Mouse (Mus musculus): ENCODE data around the gene Brd1.
A peak's percentile ranks its signal among the peaks of the same experiment; 100 is the strongest.
"Not testable (repeated sequence)": the region's sequence is repeated elsewhere in the genome, so short reads cannot be mapped to it uniquely, and the experiment has no call there.

Gene Brd1

DNA sequence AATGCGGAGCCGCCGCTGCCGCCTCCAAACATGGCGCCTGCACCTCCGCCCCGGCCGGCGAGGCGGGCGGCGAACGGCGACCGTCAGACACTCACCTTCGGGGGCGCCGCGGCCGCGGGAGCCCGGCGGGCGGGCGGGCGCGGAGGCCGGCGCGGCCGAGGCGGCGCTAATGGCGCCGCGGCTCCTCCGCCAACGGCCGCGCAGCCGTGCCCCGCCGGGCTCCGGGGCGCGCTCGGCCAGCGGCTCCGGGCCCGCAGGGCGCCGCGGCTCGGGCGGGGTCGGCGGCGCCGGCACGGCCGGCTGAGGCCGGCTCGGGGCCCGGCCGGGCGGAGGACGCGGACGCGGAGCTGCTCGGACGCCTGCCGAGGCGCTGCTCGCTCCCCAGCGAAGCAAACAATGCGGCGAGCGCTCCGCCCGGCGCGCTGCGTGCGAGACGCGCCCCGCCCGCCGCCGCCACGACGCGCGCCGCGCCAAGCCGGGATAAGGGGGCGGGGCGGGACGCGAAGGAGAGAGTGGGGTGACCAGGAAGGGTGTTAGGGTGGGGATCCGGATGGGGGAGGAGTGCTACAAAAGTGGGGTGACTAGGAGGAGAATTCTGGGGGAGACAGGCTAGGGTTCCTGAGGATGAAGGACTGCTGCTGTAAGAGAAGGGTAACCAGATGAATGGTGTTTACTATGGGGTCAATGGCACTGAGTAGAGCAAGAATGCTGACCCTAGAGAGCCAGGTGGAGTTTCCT lies at the start of gene Brd1:
Gene Brd1, minus strand, starts transcription at position 400 of the 738 bp plus-strand sequence.
- peak; percentile 92 for DNase-seq (ENCODE audit: low read depth, low spot score)

GRCm38 (mm10) chr15:88774630-88775029 lies 40.6 kb upstream of the Brd1 start:
- not testable (repeated sequence) for DNase-seq (ENCODE audit: low read depth, low spot score)

- DNase-seq (ENCODE audit: low read depth, low spot score) = no peak
Observed at GRCm38 (mm10) chr15:88768537-88768936, 34.5 kb upstream of the Brd1 start.

GRCm38 (mm10) chr15:88766139-88766538 lies 32.1 kb upstream of the Brd1 start:
- DNase-seq (ENCODE audit: low read depth, low spot score) = not testable (repeated sequence)

DNA sequence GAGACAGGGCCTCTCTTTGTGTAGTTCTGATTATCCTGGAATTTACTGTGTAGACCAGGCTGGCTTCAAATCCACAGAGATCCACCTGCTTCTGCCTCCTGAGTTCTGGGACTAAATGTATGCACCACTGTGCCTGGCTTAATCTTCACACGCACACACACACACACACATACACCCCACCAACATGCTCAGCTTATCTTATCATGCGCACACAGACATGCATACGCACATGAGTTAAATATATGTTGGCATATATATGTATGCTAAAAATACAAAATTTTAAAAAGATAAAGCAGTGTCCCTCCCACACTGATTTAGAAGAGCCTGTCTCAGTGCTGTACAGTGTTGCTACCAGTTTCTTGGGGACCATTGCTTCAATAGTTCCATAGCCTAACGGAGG lies 27.5 kb upstream of the Brd1 start:
- DNase-seq (ENCODE audit: low read depth, low spot score) = no peak

GRCm38 (mm10) chr15:88758061-88758460 lies 24.0 kb upstream of the Brd1 start:
- no peak for DNase-seq (ENCODE audit: low read depth, low spot score)

DNA sequence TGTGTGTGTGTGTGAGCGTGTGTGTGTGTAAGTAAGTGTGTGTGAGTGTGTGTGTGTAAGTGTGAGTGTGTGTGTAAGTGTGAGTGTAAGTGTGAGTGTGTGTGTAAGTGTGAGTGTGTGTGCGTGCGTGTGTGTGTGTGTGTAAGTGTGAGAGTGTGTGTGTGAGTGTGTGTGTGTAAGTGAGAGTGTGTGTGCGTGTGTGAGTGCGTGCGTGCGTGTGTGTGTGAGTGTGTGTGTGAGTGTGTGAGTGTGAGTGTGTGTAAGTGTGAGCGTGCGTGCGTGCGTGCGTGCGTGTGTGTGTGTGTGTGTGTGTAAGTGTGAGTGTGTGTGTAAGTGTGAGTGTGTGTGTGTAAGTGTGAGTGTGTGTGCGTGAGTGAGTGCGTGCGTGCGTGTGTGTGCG lies 21.7 kb upstream of the Brd1 start:
- no peak for DNase-seq (ENCODE audit: low read depth, low spot score)

DNA sequence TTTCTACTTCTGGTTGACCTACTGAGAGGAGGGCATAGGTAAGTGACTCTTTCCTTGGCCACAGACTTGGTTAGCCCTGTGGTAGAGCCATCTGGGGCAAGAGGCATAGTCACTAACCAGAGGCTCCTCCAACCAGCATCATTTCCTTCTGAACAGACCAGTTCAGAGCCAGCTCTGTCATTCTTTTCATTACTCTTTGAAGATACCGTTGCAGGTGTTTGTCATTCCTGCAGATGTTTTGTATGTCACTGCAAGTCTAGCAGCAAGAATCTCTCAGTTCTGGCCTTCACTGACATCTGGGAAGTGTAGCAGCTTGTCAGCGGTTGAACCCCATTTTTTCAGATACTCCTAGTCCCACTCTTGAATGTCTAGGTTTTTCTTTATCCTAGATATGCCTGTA lies 20.9 kb upstream of the Brd1 start:
- no peak for DNase-seq (ENCODE audit: low read depth, low spot score)

- DNase-seq (ENCODE audit: low read depth, low spot score) = no peak
Observed at GRCm38 (mm10) chr15:88752403-88752733, 18.3 kb upstream of the Brd1 start.

DNA sequence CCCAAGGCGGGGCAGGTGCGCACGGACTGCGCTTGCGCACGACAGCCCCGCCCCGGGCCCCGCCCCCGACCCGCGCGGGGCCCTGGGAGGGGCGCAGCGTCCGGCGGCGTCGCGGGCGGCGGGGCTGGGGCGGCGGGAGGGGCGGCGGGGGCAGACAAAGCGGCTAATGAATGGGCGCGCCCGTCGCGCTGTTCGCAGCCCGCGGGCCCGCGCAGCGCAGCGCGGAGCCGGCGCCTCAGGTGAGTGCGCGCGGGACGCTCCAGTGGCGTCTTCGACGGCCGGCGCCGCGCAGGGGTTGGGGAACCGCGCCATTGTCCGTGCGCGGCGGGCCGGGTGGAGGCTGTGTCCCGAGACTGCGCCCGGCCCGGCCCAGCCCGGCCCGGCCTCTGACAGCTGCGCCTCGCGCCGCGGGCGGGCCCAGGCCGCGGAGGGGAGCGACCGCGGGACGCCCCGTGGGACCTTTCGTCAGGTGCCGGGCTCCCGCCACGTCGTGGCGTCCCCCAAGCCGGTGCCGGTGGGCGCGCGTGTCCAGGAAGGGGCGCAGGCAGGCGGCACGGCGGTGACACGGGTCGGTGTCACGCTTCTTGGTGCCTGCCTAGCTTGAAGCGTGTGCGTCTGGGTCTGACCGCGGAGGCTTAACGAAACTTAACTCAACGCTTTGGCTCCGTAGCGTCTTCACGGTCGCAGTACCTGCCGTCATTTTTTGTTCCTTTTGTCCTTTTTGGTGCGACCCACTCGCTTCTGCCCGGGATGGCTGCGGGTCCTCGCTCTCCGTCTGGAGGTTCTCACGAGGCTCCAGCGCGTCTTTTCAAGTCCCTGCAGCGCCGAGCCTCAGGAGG lies 17.8 kb upstream of the Brd1 start, which contains the start of gene Zbed4:
Gene Zbed4, plus strand, starts transcription at position 97 of the 839 bp plus-strand sequence.
- peak; percentile 45 for DNase-seq (ENCODE audit: low read depth, low spot score)

- peak; percentile 100 for DNase-seq (ENCODE audit: low read depth, low spot score)
Observed at GRCm38 (mm10) chr15:88750677-88751563, 16.9 kb upstream of the Brd1 start.

DNA sequence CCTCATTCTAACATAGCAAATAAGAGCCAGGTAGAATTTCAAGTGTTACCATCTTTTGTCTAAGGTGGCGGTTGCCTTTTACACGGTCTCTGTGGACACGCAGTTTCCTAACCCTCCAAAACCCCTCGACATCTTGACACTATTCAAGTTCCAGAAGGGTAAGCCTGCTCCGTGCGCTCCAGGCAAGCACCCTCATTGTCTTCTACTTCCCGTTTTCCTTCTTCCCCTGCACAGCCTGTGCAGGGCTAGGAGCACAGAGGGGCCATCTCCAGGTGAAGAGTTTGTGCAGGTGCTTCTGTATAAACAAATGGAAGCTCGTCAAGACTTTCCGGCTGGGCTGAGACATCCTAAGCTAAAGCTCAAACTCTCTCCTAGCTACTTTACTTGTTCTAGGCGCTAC lies 16.0 kb upstream of the Brd1 start:
- no peak for DNase-seq (ENCODE audit: low read depth, low spot score)

DNA sequence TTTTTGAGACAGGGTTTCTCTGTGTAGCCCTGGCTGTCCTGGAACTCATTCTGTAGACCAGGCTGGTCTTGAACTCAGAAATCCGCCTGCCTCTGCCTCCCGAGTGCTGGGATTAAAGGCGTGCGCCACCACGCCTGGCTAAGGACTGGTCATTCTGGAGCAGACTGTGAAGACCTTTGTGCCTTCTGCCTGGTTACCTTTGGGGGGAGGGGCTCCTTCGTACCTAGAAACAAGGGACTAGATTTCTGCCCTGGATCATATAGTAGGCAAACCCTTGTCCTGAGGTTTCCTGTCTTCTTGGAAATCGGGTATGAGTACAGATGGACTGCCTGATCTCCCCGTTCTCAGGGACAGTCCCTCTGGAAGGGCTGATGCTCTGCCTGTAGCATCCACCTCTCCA lies 15.6 kb upstream of the Brd1 start:
- not testable (repeated sequence) for DNase-seq (ENCODE audit: low read depth, low spot score)

- no peak for DNase-seq (ENCODE audit: low read depth, low spot score)
Observed at GRCm38 (mm10) chr15:88745926-88746325, 11.9 kb upstream of the Brd1 start.

DNA sequence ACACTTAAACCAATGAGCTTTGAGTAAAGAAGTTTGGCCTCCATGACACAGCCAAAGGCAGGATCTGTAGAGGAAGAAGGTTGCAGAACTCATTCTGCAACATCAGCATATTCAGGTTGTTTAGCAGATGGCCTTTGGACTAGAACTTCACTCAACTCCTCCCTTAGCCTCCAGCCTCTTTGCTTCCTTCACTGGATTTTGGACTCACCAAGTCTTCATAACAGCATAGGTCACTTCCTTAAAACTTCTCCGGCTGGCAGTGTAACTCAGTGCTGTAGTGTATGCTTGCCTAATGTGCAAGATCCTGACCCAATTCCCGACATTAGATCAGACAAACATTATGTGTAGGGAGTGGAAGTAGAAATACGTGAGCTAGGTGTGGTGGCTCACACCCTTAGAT lies 11.3 kb upstream of the Brd1 start:
- no peak for DNase-seq (ENCODE audit: low read depth, low spot score)

- DNase-seq (ENCODE audit: low read depth, low spot score) = not testable (repeated sequence)
Observed at GRCm38 (mm10) chr15:88743371-88743770, 9.3 kb upstream of the Brd1 start.

- DNase-seq (ENCODE audit: low read depth, low spot score) = peak; percentile 56
Observed at GRCm38 (mm10) chr15:88741366-88741765, 7.3 kb upstream of the Brd1 start.

GRCm38 (mm10) chr15:88738466-88738865 lies 4.4 kb upstream of the Brd1 start:
- DNase-seq (ENCODE audit: low read depth, low spot score) = no peak

GRCm38 (mm10) chr15:88736166-88736565 lies 2.1 kb upstream of the Brd1 start:
- DNase-seq (ENCODE audit: low read depth, low spot score) = no peak

DNA sequence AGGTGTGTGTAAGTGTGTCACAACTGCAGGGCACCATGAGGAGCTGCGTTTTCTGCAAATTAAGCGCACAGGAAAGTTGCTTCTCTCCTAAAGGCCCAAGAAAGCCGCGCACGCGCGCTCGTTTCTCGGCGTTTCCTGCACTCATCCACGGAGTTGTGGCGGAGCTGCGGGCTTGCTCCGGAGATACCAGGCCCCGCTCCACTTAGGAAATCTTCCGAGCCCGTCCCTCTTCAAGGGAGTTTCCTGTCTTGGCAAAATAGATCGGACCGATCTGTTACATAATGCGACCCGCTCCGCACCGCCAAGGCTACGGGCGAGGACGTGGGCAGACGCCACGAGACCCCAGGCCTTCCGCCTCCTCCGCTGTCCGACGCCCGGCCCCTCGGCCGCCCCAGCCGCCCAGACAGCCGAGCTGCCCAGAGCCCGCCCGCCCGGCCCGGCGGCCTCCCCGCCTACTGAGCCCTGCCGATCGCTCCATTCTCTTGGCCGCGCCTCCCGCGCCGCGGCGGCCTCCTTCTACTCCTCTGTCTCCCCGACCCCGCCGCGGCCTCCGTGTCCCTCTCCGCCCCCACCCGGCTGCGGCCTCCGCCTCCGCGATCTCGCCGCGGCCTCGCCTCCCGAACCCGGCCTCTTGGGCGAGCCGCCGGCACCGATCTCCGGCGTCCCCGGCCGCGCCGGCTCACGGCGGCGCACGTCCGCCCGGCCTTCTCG lies 837 bp downstream of the Brd1 start:
- peak; percentile 81 for DNase-seq (ENCODE audit: low read depth, low spot score)

DNA sequence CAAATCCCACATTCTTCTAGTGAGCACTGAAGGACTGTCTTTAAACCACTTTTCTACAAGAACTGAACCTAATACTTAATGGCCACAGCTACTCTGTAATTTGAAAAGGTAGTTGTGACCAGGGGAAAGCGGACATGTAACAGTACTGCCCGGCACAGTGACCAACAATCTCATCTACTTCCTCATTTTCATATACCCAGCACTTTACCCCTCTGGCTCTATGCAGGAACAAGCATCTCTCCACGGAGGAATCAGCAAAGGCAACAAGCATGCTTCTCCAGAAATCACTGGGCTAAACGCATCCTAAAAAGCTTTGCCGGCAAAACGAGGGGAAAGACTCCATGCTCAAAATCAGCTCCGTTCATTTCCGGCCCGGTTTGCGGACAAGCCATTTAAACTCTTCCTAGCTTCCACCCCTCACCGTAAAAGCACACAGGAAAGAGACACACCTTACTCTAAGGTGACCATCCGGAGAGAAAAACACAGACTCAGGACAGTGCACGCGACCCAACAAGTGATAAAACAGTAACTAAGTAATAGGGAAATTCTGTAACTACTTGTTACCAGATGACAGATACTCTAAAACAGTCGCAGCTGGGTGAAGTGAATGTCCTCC lies 1.5 kb downstream of the Brd1 start:
- DNase-seq (ENCODE audit: low read depth, low spot score) = no peak

Measured in brain, adult 2 months (tissue).